Mouse (Mus musculus): Measurements from ENCODE around the gene Gm10282. TPM values are rescaled to one million over a fixed set of nuclear protein-coding genes. Genes with fewer than 3 reads are reported as not detected.

Gene Gm10282
- polyA plus RNA-seq (2016; fragmentation: Nextera tagmentation; extraction: Ambion mirVana) = 19.1 and 21.2 TPM in 2 replicates

- H3K4me1 ChIP-seq = peaks cover 5% of the 10 kb centered on the region; the same call in 1 of the 2 replicates
- no peaks in the 10 kb centered on the region for H3K36me3 ChIP-seq
- no peaks in the 10 kb centered on the region for H3K27me3 ChIP-seq
- no peak within 1 kb of the TSS for H3K9ac ChIP-seq
- no peaks in the 10 kb centered on the region for H3K9me3 ChIP-seq (replicated peaks)
- no peak for ATAC-seq (ENCODE audit: low FRiP score)
- H3K4me2 ChIP-seq (replicated peaks) = no peak within 1 kb of the TSS
- H3K4me3 ChIP-seq = no peak within 1 kb of the TSS
- H3K27ac ChIP-seq = no peak within 1 kb of the TSS
- 80% methylated on average over 16 of the region's 16 CpGs for WGBS
Measured at GRCm38 (mm10) chr8:72305210-72305905, at the start of gene Gm10282. TSS of gene Gm10282 (minus strand) at chr8:72305260.

- H3K4me3 ChIP-seq = no peak overlapping the region
- WGBS = 86% methylated on average over 11 of the region's 11 CpGs
- no peaks in the 10 kb centered on the region for H3K9me3 ChIP-seq (replicated peaks)
- no peak overlapping the region for H3K9ac ChIP-seq
- no peak overlapping the region for H3K4me2 ChIP-seq (replicated peaks)
- peaks cover 67% of the 10 kb centered on the region for H3K36me3 ChIP-seq
- no peak overlapping the region for H3K27ac ChIP-seq
- no peak for ATAC-seq (ENCODE audit: low FRiP score)
- no peaks in the 10 kb centered on the region for H3K27me3 ChIP-seq
- no peaks in the 10 kb centered on the region for H3K4me1 ChIP-seq
Measured at GRCm38 (mm10) chr8:72354272-72354671, 49.2 kb upstream of the Gm10282 start.

GRCm38 (mm10) chr8:72353700-72354045 is 48.6 kb upstream of the Gm10282 start:
- no peak for ATAC-seq (ENCODE audit: low FRiP score)
- peaks cover 66% of the 10 kb centered on the region for H3K36me3 ChIP-seq
- 93% methylated on average over 7 of the region's 7 CpGs for WGBS

GRCm38 (mm10) chr8:72352951-72353699 is 48.1 kb upstream of the Gm10282 start:
- H3K27ac ChIP-seq = no peak overlapping the region
- H3K9ac ChIP-seq = no peak overlapping the region
- no peaks in the 10 kb centered on the region for H3K9me3 ChIP-seq (replicated peaks)
- no peaks in the 10 kb centered on the region for H3K4me1 ChIP-seq
- no peak for ATAC-seq (ENCODE audit: low FRiP score)
- H3K36me3 ChIP-seq = peaks cover 65% of the 10 kb centered on the region
- H3K4me3 ChIP-seq = no peak overlapping the region
- no peak overlapping the region for H3K4me2 ChIP-seq (replicated peaks)
- WGBS = 83% methylated on average over 8 of the region's 8 CpGs
- H3K27me3 ChIP-seq = no peaks in the 10 kb centered on the region

More at GRCm38 (mm10) chr8:72353700-72354045, 48.6 kb upstream of the Gm10282 start:
- H3K4me2 ChIP-seq (replicated peaks) = no peak overlapping the region
- no peaks in the 10 kb centered on the region for H3K9me3 ChIP-seq (replicated peaks)
- H3K9ac ChIP-seq = no peak overlapping the region
- no peaks in the 10 kb centered on the region for H3K27me3 ChIP-seq
- no peak overlapping the region for H3K27ac ChIP-seq
- H3K4me1 ChIP-seq = no peaks in the 10 kb centered on the region
- H3K4me3 ChIP-seq = no peak overlapping the region

GRCm38 (mm10) chr8:72351405-72352005 is 46.4 kb upstream of the Gm10282 start:
- Histone ChIP-seq H3K4me2 (replicated peaks) (no peak overlapping the region), H3K9me3 (replicated peaks) (no peaks in the 10 kb centered on the region), H3K36me3 (peaks cover 61% of the 10 kb centered on the region), H3K9ac (no peak overlapping the region), H3K27ac (no peak overlapping the region), H3K4me3 (no peak overlapping the region), H3K4me1 (no peaks in the 10 kb centered on the region), H3K27me3 (no peaks in the 10 kb centered on the region)
- WGBS = 95% methylated on average over 7 of the region's 7 CpGs
- ATAC-seq (ENCODE audit: low FRiP score) = no peak

GRCm38 (mm10) chr8:72350727-72351126 is 45.7 kb upstream of the Gm10282 start:
- Histone ChIP-seq H3K4me3 (no peak overlapping the region), H3K36me3 (peaks cover 56% of the 10 kb centered on the region), H3K9me3 (replicated peaks) (no peaks in the 10 kb centered on the region), H3K27me3 (no peaks in the 10 kb centered on the region), H3K27ac (no peak overlapping the region), H3K9ac (no peak overlapping the region), H3K4me1 (no peaks in the 10 kb centered on the region), H3K4me2 (replicated peaks) (no peak overlapping the region)
- no peak for ATAC-seq (ENCODE audit: low FRiP score)
- WGBS = 95% methylated on average over 8 of the region's 8 CpGs

GRCm38 (mm10) chr8:72349838-72350237 is 44.8 kb upstream of the Gm10282 start:
- no peak for ATAC-seq (ENCODE audit: low FRiP score)
- Histone ChIP-seq H3K4me2 (replicated peaks) (no peak overlapping the region), H3K27ac (no peak overlapping the region), H3K27me3 (no peaks in the 10 kb centered on the region), H3K4me1 (no peaks in the 10 kb centered on the region), H3K4me3 (no peak overlapping the region), H3K36me3 (peaks cover 57% of the 10 kb centered on the region), H3K9ac (no peak overlapping the region), H3K9me3 (replicated peaks) (no peaks in the 10 kb centered on the region)
- WGBS = 92% methylated on average over 9 of the region's 9 CpGs

- ATAC-seq (ENCODE audit: low FRiP score) = no peak
- 92% methylated on average over 1 of the region's 1 CpGs for WGBS
- peaks cover 56% of the 10 kb centered on the region for H3K36me3 ChIP-seq
Measured at GRCm38 (mm10) chr8:72348956-72349355, 43.9 kb upstream of the Gm10282 start.

GRCm38 (mm10) chr8:72348114-72348513 is 43.1 kb upstream of the Gm10282 start:
- H3K4me1 ChIP-seq = no peaks in the 10 kb centered on the region
- H3K4me2 ChIP-seq (replicated peaks) = no peak overlapping the region
- H3K4me3 ChIP-seq = no peak overlapping the region
- no peaks in the 10 kb centered on the region for H3K27me3 ChIP-seq
- no peak overlapping the region for H3K27ac ChIP-seq
- 91% methylated on average over 2 of the region's 2 CpGs for WGBS
- peaks cover 56% of the 10 kb centered on the region for H3K36me3 ChIP-seq
- H3K9me3 ChIP-seq (replicated peaks) = no peaks in the 10 kb centered on the region
- ATAC-seq (ENCODE audit: low FRiP score) = no peak
- no peak overlapping the region for H3K9ac ChIP-seq

More at GRCm38 (mm10) chr8:72348956-72349355, 43.9 kb upstream of the Gm10282 start:
- Histone ChIP-seq H3K4me2 (replicated peaks) (no peak overlapping the region), H3K27me3 (no peaks in the 10 kb centered on the region), H3K4me1 (no peaks in the 10 kb centered on the region), H3K4me3 (no peak overlapping the region), H3K27ac (no peak overlapping the region), H3K9me3 (replicated peaks) (no peaks in the 10 kb centered on the region), H3K9ac (no peak overlapping the region)

GRCm38 (mm10) chr8:72347553-72347952 is 42.5 kb upstream of the Gm10282 start:
- Histone ChIP-seq H3K9ac (no peak overlapping the region), H3K27ac (no peak overlapping the region), H3K4me1 (no peaks in the 10 kb centered on the region), H3K36me3 (peaks cover 55% of the 10 kb centered on the region), H3K4me3 (no peak overlapping the region), H3K27me3 (no peaks in the 10 kb centered on the region), H3K4me2 (replicated peaks) (no peak overlapping the region), H3K9me3 (replicated peaks) (no peaks in the 10 kb centered on the region)
- 87% methylated on average over 1 of the region's 1 CpGs for WGBS
- no peak for ATAC-seq (ENCODE audit: low FRiP score)

GRCm38 (mm10) chr8:72343725-72344124 is 38.7 kb upstream of the Gm10282 start:
- no peaks in the 10 kb centered on the region for H3K4me1 ChIP-seq
- peaks cover 85% of the 10 kb centered on the region for H3K36me3 ChIP-seq
- no peak overlapping the region for H3K4me3 ChIP-seq
- H3K4me2 ChIP-seq (replicated peaks) = no peak overlapping the region
- no peaks in the 10 kb centered on the region for H3K9me3 ChIP-seq (replicated peaks)
- H3K27me3 ChIP-seq = no peaks in the 10 kb centered on the region
- WGBS = 85% methylated on average over 4 of the region's 4 CpGs
- ATAC-seq (ENCODE audit: low FRiP score) = no peak
- H3K27ac ChIP-seq = no peak overlapping the region
- H3K9ac ChIP-seq = no peak overlapping the region

GRCm38 (mm10) chr8:72342556-72343300 is 37.7 kb upstream of the Gm10282 start:
- Histone ChIP-seq H3K4me2 (replicated peaks) (no peak overlapping the region), H3K36me3 (peaks cover 85% of the 10 kb centered on the region), H3K9me3 (replicated peaks) (no peaks in the 10 kb centered on the region), H3K4me1 (no peaks in the 10 kb centered on the region), H3K4me3 (no peak overlapping the region), H3K9ac (no peak overlapping the region), H3K27me3 (no peaks in the 10 kb centered on the region), H3K27ac (no peak overlapping the region)
- no peak for ATAC-seq (ENCODE audit: low FRiP score)
- WGBS = 95% methylated on average over 5 of the region's 5 CpGs
